Mouse (Mus musculus) brain, embryonic 14.5 days (tissue): ENCODE data around the gene 1700001C02Rik. TPM values are rescaled to one million over a fixed set of nuclear protein-coding genes. Genes with fewer than 3 reads are reported as not detected.
A peak's percentile ranks its signal among the peaks of the same experiment; 100 is the strongest.

ENCODE experiments used
- DNase-seq: peaks from one replicate; pipeline ENCODE4 v3.0.0-alpha.2; 2011; ENCODE audit warnings: low read depth
- CTCF ChIP-seq: fragments of 200-500 bp; IDR thresholded peaks from 2 replicates; pipeline ENCODE4 v1.5.1; 2012; ENCODE audit warnings: inconsistent platforms, mild to moderate bottlenecking, moderate library complexity, borderline replicate concordance; ENCODE audit not compliant: insufficient read depth, insufficient read length; ENCODE audit errors: extremely low read depth
- POLR2A ChIP-seq: fragments of 200-500 bp; IDR thresholded peaks from 2 replicates; pipeline ENCODE4 v1.6.1; 2012; ENCODE audit warnings: mild to moderate bottlenecking, inconsistent platforms, borderline replicate concordance; ENCODE audit not compliant: poor library complexity, insufficient read depth, insufficient read length, severe bottlenecking; ENCODE audit errors: extremely low read depth
- polyA plus RNA-seq: library from polyadenylated mRNA; depleted of rRNA; stranded (reverse); fragments of >200 nt; gene quantifications from 2 replicates; pipeline ENCODE4 v1.2.3, GENCODE M21; 2012; rRNA removed

Gene 1700001C02Rik
- 0.38 and 0.78 TPM in 2 replicates for polyA plus RNA-seq

- DNase-seq = peak; percentile 52
- no peak for TF ChIP-seq CTCF
These were observed at the start of gene 1700001C02Rik for GRCm38 (mm10) chr5:30465861-30466260. Gene 1700001C02Rik (plus strand): TSS chr5:30466047.

GRCm38 (mm10) chr5:30416665-30417064 lies 49.2 kb upstream of the 1700001C02Rik start:
- TF ChIP-seq CTCF (no peak), POLR2A (no peak)
- peak; percentile 22 for DNase-seq

- DNase-seq = no peak
These were observed 42.7 kb upstream of the 1700001C02Rik start for GRCm38 (mm10) chr5:30423121-30423520.

GRCm38 (mm10) chr5:30423572-30424244 lies 42.1 kb upstream of the 1700001C02Rik start:
- peak; percentile 70 for DNase-seq
- TF ChIP-seq CTCF = peak; percentile 83
- no peak for TF ChIP-seq POLR2A

More at GRCm38 (mm10) chr5:30423121-30423520, 42.7 kb upstream of the 1700001C02Rik start:
- no peak for TF ChIP-seq CTCF
- no peak for TF ChIP-seq POLR2A

- no peak for DNase-seq
- TF ChIP-seq POLR2A = no peak
- no peak for TF ChIP-seq CTCF
These were observed 38.4 kb upstream of the 1700001C02Rik start for GRCm38 (mm10) chr5:30427406-30427805.

- TF ChIP-seq CTCF (no peak), POLR2A (no peak)
- no peak for DNase-seq
These were observed 26.9 kb upstream of the 1700001C02Rik start for GRCm38 (mm10) chr5:30438931-30439330.

- TF ChIP-seq CTCF (no peak), POLR2A (no peak)
These were observed 25.4 kb upstream of the 1700001C02Rik start for GRCm38 (mm10) chr5:30440308-30440906.

GRCm38 (mm10) chr5:30442196-30442595 lies 23.7 kb upstream of the 1700001C02Rik start:
- TF ChIP-seq CTCF (peak; percentile 57; the same call in 1 of the 2 replicates), POLR2A (no peak)
- DNase-seq = peak; percentile 18

More at GRCm38 (mm10) chr5:30440308-30440906, 25.4 kb upstream of the 1700001C02Rik start:
- DNase-seq = no peak

- no peak for DNase-seq
- TF ChIP-seq POLR2A (no peak), CTCF (no peak)
These were observed 21.4 kb upstream of the 1700001C02Rik start for GRCm38 (mm10) chr5:30444327-30444895.

GRCm38 (mm10) chr5:30456056-30456455 lies 9.8 kb upstream of the 1700001C02Rik start:
- DNase-seq = no peak
- TF ChIP-seq CTCF (peak; percentile 55; the same call in 1 of the 2 replicates), POLR2A (no peak)

- TF ChIP-seq POLR2A (no peak), CTCF (peak; percentile 35; the same call in 1 of the 2 replicates)
- DNase-seq = peak; percentile 38
These were observed 5.7 kb upstream of the 1700001C02Rik start for GRCm38 (mm10) chr5:30460155-30460554.

- DNase-seq = peak; percentile 91
- TF ChIP-seq POLR2A (no peak), CTCF (no peak)
These were observed 4.0 kb upstream of the 1700001C02Rik start, which contains the start of gene Otof for GRCm38 (mm10) chr5:30461821-30462220. Gene Otof (minus strand): TSS chr5:30461932.

- DNase-seq = peak; percentile 67
These were observed 468 bp downstream of the 1700001C02Rik start for GRCm38 (mm10) chr5:30466315-30466714.

More at GRCm38 (mm10) chr5:30466315-30466714, 468 bp downstream of the 1700001C02Rik start:
- TF ChIP-seq CTCF (no peak), POLR2A (no peak)
